ENCODE assay signal across 13 mouse cellular contexts in the genomic region with DNA sequence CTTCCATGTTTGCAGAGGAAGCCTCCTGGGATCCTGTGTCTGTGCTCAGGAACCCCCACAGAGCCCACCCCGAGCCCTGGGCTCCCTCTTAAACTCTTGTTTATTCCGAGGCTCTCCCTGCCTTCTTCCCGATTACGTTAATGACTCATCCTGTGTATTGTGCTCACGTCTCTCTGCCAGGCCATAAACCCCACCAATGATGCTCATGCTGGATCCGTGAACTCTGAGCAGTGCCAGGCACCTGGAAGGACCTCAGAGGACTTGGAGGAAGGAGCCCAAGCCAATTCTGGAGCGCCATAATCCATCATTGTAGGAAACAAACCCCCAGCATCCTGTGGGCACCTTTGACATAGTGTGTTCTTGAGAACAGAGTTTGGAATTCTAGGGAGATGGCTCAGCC.
"Had no signal": no experiment of that assay in that cellular context is flagged by ENCODE, and none has a peak within 500 bp of the region (broad histone marks: within the 10 kb centered on the region; RNA-seq: fewer than 3 reads in every experiment).

No protein-coding gene starts in this region.

- H3K27ac ChIP-seq: limb, embryonic 10.5 days; midbrain, embryonic 10.5 days; neural tube, embryonic 15.5 days had no signal

- H3K9ac ChIP-seq: neural tube, embryonic 15.5 days had no signal

- H3K4me3 ChIP-seq: limb, embryonic 10.5 days; midbrain, embryonic 10.5 days; myocyte; neural tube, embryonic 15.5 days had no signal

- H3K9me3 ChIP-seq: limb, embryonic 10.5 days; midbrain, embryonic 10.5 days; neural tube, embryonic 15.5 days had no signal

- H3K36me3 ChIP-seq: limb, embryonic 10.5 days; midbrain, embryonic 10.5 days; neural tube, embryonic 15.5 days had no signal

- DNase-seq: kidney, adult 11 months; kidney, adult 9 months; kidney, postnatal 10 days; midbrain, embryonic 14.5 days; right cerebral cortex, adult 18-20 months; right cerebral cortex, postnatal 25 days; thymus, adult 18-20 months; thymus, postnatal 25 days had no signal

- H3K4me2 ChIP-seq: liver, embryonic 11.5 days; neural tube, embryonic 15.5 days had no signal

- H3K27me3 ChIP-seq: neural tube, embryonic 15.5 days had no signal
